Mouse (Mus musculus) gastrocnemius, adult 8-10 months (tissue): ENCODE measurements around the gene Nphp1. TPM values are rescaled to one million over a fixed set of nuclear protein-coding genes. Genes with fewer than 3 reads are reported as not detected.

Experiments
- total RNA-seq, 4 experiments: library from RNA; stranded (reverse); gene quantifications; 2 replicates each; pipeline ENCODE4 v1.2.4; 2022

Nphp1 gene
- total RNA-seq, 4 experiments from 2014 or later = 21.5 to 28.3 (median 24.5) TPM

Other genes with a start within 250 kb of the Nphp1 start
- not detected for gene Prom2, start 247.4 kb downstream of the Nphp1 start, total RNA-seq
- gene Zfp661, start 201.8 kb downstream of the Nphp1 start, total RNA-seq = 1 to 10 TPM; 2.2 to 3.6 (median 2.3) TPM
- 10 to 100 TPM; 64.8 to 78.4 (median 74.5) TPM for gene Mrps5, start 201.7 kb downstream of the Nphp1 start, total RNA-seq
- 1 to 10 TPM in 2 of 4 experiments, under 1 TPM in 2; 0.75 to 1.8 (median 0.99) TPM for gene Mal, start 132.2 kb downstream of the Nphp1 start, total RNA-seq
- gene Mall, start 59.0 kb downstream of the Nphp1 start, total RNA-seq = 1 to 10 TPM; 1.1 to 3.3 (median 1.3) TPM
- 100 to 1,000 TPM; 133 to 144 (median 141) TPM for gene Mtln, start 3.6 kb upstream of the Nphp1 start, total RNA-seq
- gene Bub1, start 43.0 kb upstream of the Nphp1 start, total RNA-seq = not detected
- gene Acoxl, start 50.0 kb upstream of the Nphp1 start, total RNA-seq = under 1 TPM in 2 of 4 experiments, not detected in 2; 0.10 to 0.13 TPM